Mouse (Mus musculus): Measurements from ENCODE around the gene Sox4.

Sox4 gene

GRCm38 (mm10) chr13:28947740-28948441 lies 5.6 kb downstream of the Sox4 start:
- CTCF ChIA-PET = no interaction called here

- CTCF ChIA-PET = no interaction called here
These were observed 6.9 kb downstream of the Sox4 start for GRCm38 (mm10) chr13:28946565-28947135.

- CTCF ChIA-PET = interaction anchor here (0.7 kb wide), 1 partner anchor 15 kb away, joined by 3 read pairs; no protein-coding TSS in a partner anchor
These were observed 7.8 kb downstream of the Sox4 start for GRCm38 (mm10) chr13:28945681-28946080.

GRCm38 (mm10) chr13:28942926-28943325 lies 10.6 kb downstream of the Sox4 start:
- CTCF ChIA-PET = no interaction called here

- CTCF ChIA-PET = no interaction called here
These were observed 11.4 kb downstream of the Sox4 start for GRCm38 (mm10) chr13:28941983-28942630.

GRCm38 (mm10) chr13:28933375-28933774 lies 20.1 kb downstream of the Sox4 start:
- CTCF ChIA-PET = no interaction called here

GRCm38 (mm10) chr13:28931776-28932175 lies 21.7 kb downstream of the Sox4 start:
- CTCF ChIA-PET = interaction anchor here (0.6 kb wide), 1 partner anchor 32 kb away, joined by 4 read pairs; no protein-coding TSS in a partner anchor

GRCm38 (mm10) chr13:28931266-28931665 lies 22.2 kb downstream of the Sox4 start:
- CTCF ChIA-PET = no interaction called here

GRCm38 (mm10) chr13:28930364-28930763 lies 23.1 kb downstream of the Sox4 start:
- CTCF ChIA-PET = no interaction called here

GRCm38 (mm10) chr13:28929936-28930335 lies 23.6 kb downstream of the Sox4 start:
- CTCF ChIA-PET = no interaction called here

GRCm38 (mm10) chr13:28923136-28923535 lies 30.4 kb downstream of the Sox4 start:
- CTCF ChIA-PET = no interaction called here

GRCm38 (mm10) chr13:28917379-28918250 lies 35.9 kb downstream of the Sox4 start:
- CTCF ChIA-PET = interaction anchor here (0.7 kb wide), 1 partner anchor 117 kb away, joined by 3 read pairs; no protein-coding TSS in a partner anchor

- CTCF ChIA-PET = no interaction called here
These were observed 39.9 kb downstream of the Sox4 start for GRCm38 (mm10) chr13:28913656-28914055.

GRCm38 (mm10) chr13:28906981-28907380 lies 46.5 kb downstream of the Sox4 start:
- CTCF ChIA-PET = no interaction called here

All from spleen, embryonic (tissue).